Mouse (Mus musculus): Measurements from ENCODE around the gene Sh3pxd2a. TPM values are rescaled to one million over a fixed set of nuclear protein-coding genes. Genes with fewer than 3 reads are reported as not detected.
A peak's percentile ranks its signal among the peaks of the same experiment; 100 is the strongest.

The Sh3pxd2a gene
- total and polyA plus RNA-seq, 2 experiments from 2014 or later = 3.4 to 47.2 TPM

DNA sequence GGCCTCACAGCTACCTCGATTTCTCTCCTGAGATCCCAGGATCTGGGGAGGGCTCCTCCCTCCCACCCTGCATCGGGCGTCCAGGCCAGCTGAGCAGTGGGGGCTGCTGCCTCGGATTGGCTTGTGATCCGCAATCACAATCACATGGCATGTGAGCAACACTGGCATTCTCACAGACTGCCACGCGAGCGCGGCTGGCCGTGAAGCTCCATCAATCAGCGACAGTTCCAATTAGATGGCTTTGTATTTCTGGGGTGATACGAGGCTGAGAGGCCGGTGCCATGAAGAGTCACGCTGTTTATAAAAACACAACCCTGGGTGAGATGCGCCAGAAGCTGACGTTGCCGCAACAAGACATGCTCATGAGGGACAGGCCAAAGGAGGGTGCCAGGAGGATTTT lies 129.5 kb downstream of the Sh3pxd2a start:
- no peak for DNase-seq (ENCODE audit: low spot score)
- Histone ChIP-seq H3K27ac (ENCODE audit: low read depth) (no peak overlapping the region), H3K9ac (replicated peaks; ENCODE audit: low read depth, low read length) (no peak overlapping the region), H3K36me3 (replicated peaks; ENCODE audit: control insufficient read depth, insufficient read depth, low read length) (no peaks in the 10 kb centered on the region), H3K4me2 (ENCODE audit: low read depth, low read length) (no peak overlapping the region), H3K9me3 (replicated peaks; ENCODE audit: control insufficient read depth, low read length) (no peaks in the 10 kb centered on the region), H3K4me3 (ENCODE audit: low read depth, low read length) (no peak overlapping the region), H3K27me3 (ENCODE audit: control insufficient read depth, insufficient read depth, low read length) (no peaks in the 10 kb centered on the region), H3K4me1 (ENCODE audit: control insufficient read depth, insufficient read depth) (peaks cover 25% of the 10 kb centered on the region)
- ATAC-seq (ENCODE audit: insufficient read depth, low read depth) = no peak
- 56% methylated on average over 17 of the region's 17 CpGs for WGBS
- TF ChIP-seq EP300 (IDR thresholded peaks at IDR 0.05; ENCODE audit: low read depth) = no peak
- no peak for TF ChIP-seq CTCF (IDR thresholded peaks at IDR 0.05; ENCODE audit: low read depth)

- DNase-seq (ENCODE audit: low spot score) (peak; percentile 93), ATAC-seq (ENCODE audit: insufficient read depth, low read depth) (peak; percentile 89)
- H3K9ac ChIP-seq (replicated peaks; ENCODE audit: low read depth, low read length) = peak overlapping the region; percentile 40
- TF ChIP-seq EP300 (IDR thresholded peaks at IDR 0.05; ENCODE audit: low read depth) (peak; percentile 63; the same call in 1 of the 2 replicates), CTCF (IDR thresholded peaks at IDR 0.05; ENCODE audit: low read depth) (no peak)
- peaks cover 36% of the 10 kb centered on the region for H3K4me1 ChIP-seq (ENCODE audit: control insufficient read depth, insufficient read depth)
- H3K36me3 ChIP-seq (replicated peaks; ENCODE audit: control insufficient read depth, insufficient read depth, low read length) = no peaks in the 10 kb centered on the region
- no peak overlapping the region for H3K4me3 ChIP-seq (ENCODE audit: low read depth, low read length)
- peak overlapping the region; percentile 35 for H3K4me2 ChIP-seq (ENCODE audit: low read depth, low read length)
- no peaks in the 10 kb centered on the region for H3K27me3 ChIP-seq (ENCODE audit: control insufficient read depth, insufficient read depth, low read length)
- H3K9me3 ChIP-seq (replicated peaks; ENCODE audit: control insufficient read depth, low read length) = no peaks in the 10 kb centered on the region
- WGBS = 4% methylated on average over 10 of the region's 10 CpGs
- peak overlapping the region; percentile 50 for H3K27ac ChIP-seq (ENCODE audit: low read depth)
Observed at GRCm38 (mm10) chr19:47330743-47331227, 133.4 kb downstream of the Sh3pxd2a start.

- Histone ChIP-seq H3K4me3 (ENCODE audit: low read depth, low read length) (no peak overlapping the region), H3K27ac (ENCODE audit: low read depth) (no peak overlapping the region), H3K27me3 (ENCODE audit: control insufficient read depth, insufficient read depth, low read length) (no peaks in the 10 kb centered on the region), H3K9me3 (replicated peaks; ENCODE audit: control insufficient read depth, low read length) (no peaks in the 10 kb centered on the region), H3K36me3 (replicated peaks; ENCODE audit: control insufficient read depth, insufficient read depth, low read length) (no peaks in the 10 kb centered on the region), H3K4me1 (ENCODE audit: control insufficient read depth, insufficient read depth) (peaks cover 36% of the 10 kb centered on the region), H3K9ac (replicated peaks; ENCODE audit: low read depth, low read length) (no peak overlapping the region), H3K4me2 (ENCODE audit: low read depth, low read length) (no peak overlapping the region)
- DNase-seq (ENCODE audit: low spot score) (no peak), ATAC-seq (ENCODE audit: insufficient read depth, low read depth) (no peak)
- no peak for TF ChIP-seq EP300 (IDR thresholded peaks at IDR 0.05; ENCODE audit: low read depth)
- TF ChIP-seq CTCF (IDR thresholded peaks at IDR 0.05; ENCODE audit: low read depth) = no peak
- 88% methylated on average over 1 of the region's 1 CpGs for WGBS
Observed at GRCm38 (mm10) chr19:47329102-47329501, 135.1 kb downstream of the Sh3pxd2a start.

GRCm38 (mm10) chr19:47327896-47328882 lies 136.0 kb downstream of the Sh3pxd2a start:
- no peaks in the 10 kb centered on the region for H3K27me3 ChIP-seq (ENCODE audit: control insufficient read depth, insufficient read depth, low read length)
- peaks cover 36% of the 10 kb centered on the region for H3K4me1 ChIP-seq (ENCODE audit: control insufficient read depth, insufficient read depth)
- no peaks in the 10 kb centered on the region for H3K9me3 ChIP-seq (replicated peaks; ENCODE audit: control insufficient read depth, low read length)
- DNase-seq (ENCODE audit: low spot score) (peak; percentile 27), ATAC-seq (ENCODE audit: insufficient read depth, low read depth) (0 out of 2 replicates have a peak, but pooled peaks have one; percentile 3)
- H3K4me2 ChIP-seq (ENCODE audit: low read depth, low read length) = no peak overlapping the region
- no peaks in the 10 kb centered on the region for H3K36me3 ChIP-seq (replicated peaks; ENCODE audit: control insufficient read depth, insufficient read depth, low read length)
- H3K27ac ChIP-seq (ENCODE audit: low read depth) = no peak overlapping the region
- TF ChIP-seq EP300 (IDR thresholded peaks at IDR 0.05; ENCODE audit: low read depth) = no peak
- no peak for TF ChIP-seq CTCF (IDR thresholded peaks at IDR 0.05; ENCODE audit: low read depth)
- no peak overlapping the region for H3K9ac ChIP-seq (replicated peaks; ENCODE audit: low read depth, low read length)
- H3K4me3 ChIP-seq (ENCODE audit: low read depth, low read length) = no peak overlapping the region
- WGBS = 44% methylated on average over 11 of the region's 11 CpGs

GRCm38 (mm10) chr19:47325881-47326280 lies 138.3 kb downstream of the Sh3pxd2a start:
- H3K4me1 ChIP-seq (ENCODE audit: control insufficient read depth, insufficient read depth) = peaks cover 38% of the 10 kb centered on the region
- DNase-seq (ENCODE audit: low spot score) = peak; percentile 57

More at GRCm38 (mm10) chr19:47325881-47326280, 138.3 kb downstream of the Sh3pxd2a start:
- no peaks in the 10 kb centered on the region for H3K9me3 ChIP-seq (replicated peaks; ENCODE audit: control insufficient read depth, low read length)
- WGBS = 44% methylated on average over 5 of the region's 5 CpGs
- H3K4me3 ChIP-seq (ENCODE audit: low read depth, low read length) = no peak overlapping the region
- no peak overlapping the region for H3K4me2 ChIP-seq (ENCODE audit: low read depth, low read length)
- 0 out of 2 replicates have a peak overlapping the region, but pooled peaks have one; percentile 8 for H3K27ac ChIP-seq (ENCODE audit: low read depth)
- H3K27me3 ChIP-seq (ENCODE audit: control insufficient read depth, insufficient read depth, low read length) = no peaks in the 10 kb centered on the region
- H3K36me3 ChIP-seq (replicated peaks; ENCODE audit: control insufficient read depth, insufficient read depth, low read length) = no peaks in the 10 kb centered on the region
- ATAC-seq (ENCODE audit: insufficient read depth, low read depth) = no peak
- TF ChIP-seq CTCF (IDR thresholded peaks at IDR 0.05; ENCODE audit: low read depth) = peak; percentile 64
- TF ChIP-seq EP300 (IDR thresholded peaks at IDR 0.05; ENCODE audit: low read depth) = no peak
- H3K9ac ChIP-seq (replicated peaks; ENCODE audit: low read depth, low read length) = no peak overlapping the region

Measured in heart, postnatal 0 days (tissue).